Mouse (Mus musculus): ENCODE measurements at regions not wholly inside any gene's neighbourhood (a gene's known extent, or its start where the extent isn't known, plus 50 kb on each side); places are given as distances from the start of the nearest gene placed in this dataset.

DNA sequence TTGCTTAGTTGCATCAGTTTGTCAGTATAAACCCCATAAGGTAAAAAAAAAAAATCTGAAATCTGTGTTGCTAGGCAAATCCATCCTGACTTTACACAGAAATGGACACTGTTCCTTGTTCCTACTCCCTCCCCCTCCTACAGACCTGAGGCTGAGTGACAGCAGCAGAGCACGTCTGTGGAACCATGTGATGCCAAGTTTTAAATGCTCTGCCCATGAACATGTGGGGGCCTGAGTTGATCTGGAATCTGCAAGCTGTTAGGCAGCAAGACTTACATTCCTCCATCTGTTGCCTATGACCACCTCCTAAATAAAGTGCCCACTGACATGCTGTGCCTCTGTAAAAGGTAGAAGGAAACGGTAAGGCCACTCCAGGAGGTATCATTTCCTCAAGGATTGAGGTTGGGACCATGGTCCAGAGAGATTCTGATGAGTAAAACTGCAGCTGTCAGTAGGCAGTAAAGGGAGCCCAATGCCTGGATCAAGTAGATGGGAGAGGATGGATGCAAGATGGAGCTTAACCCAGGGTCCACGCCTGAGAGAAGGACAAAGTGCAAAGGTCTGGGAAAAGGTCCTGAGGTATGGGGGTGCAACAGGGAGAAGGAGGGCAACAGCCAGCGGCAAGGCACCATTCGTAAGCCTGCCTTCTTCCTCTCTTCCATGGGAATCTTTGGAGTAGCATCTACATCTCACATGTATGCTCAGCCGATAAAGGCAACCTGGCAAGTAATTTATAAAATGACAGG lies 264.0 kb upstream of the Hnrnpa3 start:
- Histone ChIP-seq H3K9ac (ENCODE audit: control insufficient read depth, low read depth, low read length, poor library complexity, severe bottlenecking) (no peak overlapping the region), H3K4me3 (ENCODE audit: control insufficient read depth in 1 of 2, insufficient read depth in 1 of 2, low read depth in 2 of 2, low read length in 2 of 2) (no peak overlapping the region)

DNA sequence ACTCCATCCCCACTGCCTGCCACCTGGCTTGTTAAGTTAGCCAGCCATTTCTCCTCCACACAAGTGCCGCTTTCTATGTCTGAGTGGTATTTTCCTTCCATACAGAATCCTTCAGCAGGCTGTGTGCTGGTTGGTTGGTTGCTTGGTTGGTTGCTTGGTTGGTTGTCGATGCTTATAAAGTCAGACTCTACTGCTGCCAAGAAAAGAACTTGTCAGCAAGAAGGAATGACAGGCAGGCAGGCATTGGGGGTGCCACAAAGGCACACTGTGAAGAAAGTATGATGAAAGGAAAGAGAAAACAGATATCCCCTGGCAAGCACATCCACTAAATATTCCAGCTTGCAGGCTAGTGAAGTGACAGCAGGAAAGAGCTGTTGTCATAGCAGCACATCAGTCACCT lies 263.0 kb upstream of the Hnrnpa3 start:
- no peaks in the 10 kb centered on the region for H3K79me2 ChIP-seq (ENCODE audit: control insufficient read depth, insufficient read depth, low read length, poor library complexity)
- no peaks in the 10 kb centered on the region for H3K4me1 ChIP-seq (ENCODE audit: control insufficient read depth in 1 of 2, insufficient read depth in 2 of 2, low read length in 2 of 2)
- peaks cover 9 to 12% of the 10 kb centered on the region in 2 experiments for H3K27me3 ChIP-seq (ENCODE audit: control insufficient read depth in 1 of 2, insufficient read depth in 2 of 2, low read length in 2 of 2)
- no peaks in the 10 kb centered on the region for H3K9me3 ChIP-seq (replicated peaks; ENCODE audit: insufficient read depth, low read length)
- H3K36me3 ChIP-seq (ENCODE audit: control insufficient read depth in 1 of 2, insufficient read depth in 2 of 2, low read length in 2 of 2) = no peaks in the 10 kb centered on the region
- no peak for TF ChIP-seq ZMIZ1 (IDR thresholded peaks at IDR 0.05; ENCODE audit: low read depth, low read length)
- TF ChIP-seq USF2 (IDR thresholded peaks at IDR 0.05; ENCODE audit: borderline replicate concordance in 1 of 2, insufficient read depth in 1 of 2, low read depth in 1 of 2, low read length in 2 of 2) = no peak
- TF ChIP-seq ELF1 (IDR thresholded peaks at IDR 0.05; ENCODE audit: low read depth, low read length) = no peak
- TF ChIP-seq MYC (IDR thresholded peaks at IDR 0.05; ENCODE audit: low read depth, low read length) = no peak
- H3K9ac ChIP-seq (ENCODE audit: control insufficient read depth, low read depth, low read length, poor library complexity, severe bottlenecking) = no peak overlapping the region
- DNase-seq (ENCODE audit: low read depth, low spot score) = no peak
- no peak overlapping the region for H3K27ac ChIP-seq (ENCODE audit: control insufficient read depth, low read depth, low read length)
- H3K4me3 ChIP-seq (ENCODE audit: control insufficient read depth in 1 of 2, insufficient read depth in 1 of 2, low read depth in 2 of 2, low read length in 2 of 2) = no peak overlapping the region

More for the DNA sequence above, 264.0 kb upstream of the Hnrnpa3 start:
- no peaks in the 10 kb centered on the region for H3K9me3 ChIP-seq (replicated peaks; ENCODE audit: insufficient read depth, low read length)
- no peak for DNase-seq (ENCODE audit: low read depth, low spot score)
- H3K36me3 ChIP-seq (ENCODE audit: control insufficient read depth in 1 of 2, insufficient read depth in 2 of 2, low read length in 2 of 2) = no peaks in the 10 kb centered on the region
- no peak overlapping the region for H3K27ac ChIP-seq (ENCODE audit: control insufficient read depth, low read depth, low read length)
- TF ChIP-seq ZKSCAN1 (IDR thresholded peaks at IDR 0.05; ENCODE audit: low read depth, low read length) (no peak), CHD1 (IDR thresholded peaks at IDR 0.05; ENCODE audit: low read depth, low read length) (no peak), ETS1 (IDR thresholded peaks at IDR 0.05; ENCODE audit: low read depth, low read length) (no peak), MYC (IDR thresholded peaks at IDR 0.05; ENCODE audit: low read depth, low read length) (no peak)
- H3K4me1 ChIP-seq (ENCODE audit: control insufficient read depth in 1 of 2, insufficient read depth in 2 of 2, low read length in 2 of 2) = no peaks in the 10 kb centered on the region
- no peaks in the 10 kb centered on the region for H3K79me2 ChIP-seq (ENCODE audit: control insufficient read depth, insufficient read depth, low read length, poor library complexity)
- H3K27me3 ChIP-seq (ENCODE audit: control insufficient read depth in 1 of 2, insufficient read depth in 2 of 2, low read length in 2 of 2) = peaks cover 9 to 11% of the 10 kb centered on the region in 2 experiments

DNA sequence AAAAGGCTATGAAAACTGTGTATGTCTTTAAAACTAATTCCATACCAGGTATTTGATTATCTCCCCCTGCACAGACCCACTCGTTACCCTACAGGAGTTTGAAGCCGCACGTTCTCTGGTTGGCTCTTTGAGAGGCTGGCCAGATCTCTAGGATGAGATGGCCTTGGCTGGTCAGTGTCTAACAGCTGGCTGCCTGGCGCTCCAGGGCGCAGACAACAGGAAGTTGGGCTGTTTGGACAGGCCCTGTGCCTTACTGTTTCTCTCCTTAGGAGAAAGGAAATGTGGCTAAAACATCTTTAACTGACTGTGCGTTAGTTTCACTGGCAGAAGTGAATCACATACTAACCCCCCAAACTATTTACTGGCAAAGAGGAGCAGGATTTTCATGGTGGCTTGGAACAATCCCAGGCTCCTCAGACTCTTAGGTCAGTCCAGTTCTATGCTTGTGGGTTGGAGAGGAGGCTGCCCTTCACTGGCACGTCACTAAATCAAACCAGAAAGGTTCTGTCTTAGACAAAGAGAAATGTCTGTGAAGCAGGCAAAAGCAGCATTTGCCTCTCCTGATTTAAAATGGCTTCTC lies 258.7 kb upstream of the Hnrnpa3 start:
- DNase-seq (ENCODE audit: low read depth, low spot score) = no peak
- TF ChIP-seq CTCF (IDR thresholded peaks at IDR 0.05 in 2 of 3, conservative IDR thresholded peaks at IDR 0.05 in 1 of 3; ENCODE audit: control insufficient read depth in 1 of 3, insufficient read depth in 1 of 3, low read depth in 2 of 3, low read length in 3 of 3, poor library complexity in 1 of 3, severe bottlenecking in 1 of 3) (no peak), CHD2 (IDR thresholded peaks at IDR 0.05; ENCODE audit: low read length) (no peak), ZC3H11A (IDR thresholded peaks at IDR 0.05; ENCODE audit: low read depth, low read length) (no peak), ZMIZ1 (IDR thresholded peaks at IDR 0.05; ENCODE audit: low read depth, low read length) (no peak), GABPA (IDR thresholded peaks at IDR 0.05; ENCODE audit: low read depth, low read length) (no peak), RAD21 (IDR thresholded peaks at IDR 0.05; ENCODE audit: low read depth, low read length) (no peak), MAZ (IDR thresholded peaks at IDR 0.05; ENCODE audit: low read depth, low read length) (no peak), POLR2AphosphoS2 (IDR thresholded peaks at IDR 0.05; ENCODE audit: low read length) (no peak)

More for the DNA sequence above, 258.7 kb upstream of the Hnrnpa3 start:
- Histone ChIP-seq H3K27me3 (ENCODE audit: control insufficient read depth in 1 of 2, insufficient read depth in 2 of 2, low read length in 2 of 2) (peaks cover 4 to 8% of the 10 kb centered on the region in 2 experiments), H3K4me1 (ENCODE audit: control insufficient read depth in 1 of 2, insufficient read depth in 2 of 2, low read length in 2 of 2) (no peaks in the 10 kb centered on the region), H3K9me3 (replicated peaks; ENCODE audit: insufficient read depth, low read length) (no peaks in the 10 kb centered on the region), H3K4me3 (ENCODE audit: control insufficient read depth in 1 of 2, insufficient read depth in 1 of 2, low read depth in 2 of 2, low read length in 2 of 2) (no peak overlapping the region), H3K36me3 (ENCODE audit: control insufficient read depth in 1 of 2, insufficient read depth in 2 of 2, low read length in 2 of 2) (no peaks in the 10 kb centered on the region), H3K27ac (ENCODE audit: control insufficient read depth, low read depth, low read length) (no peak overlapping the region), H3K9ac (ENCODE audit: control insufficient read depth, low read depth, low read length, poor library complexity, severe bottlenecking) (no peak overlapping the region), H3K79me2 (ENCODE audit: control insufficient read depth, insufficient read depth, low read length, poor library complexity) (no peaks in the 10 kb centered on the region)

Measured in MEL (cell line).